Mouse (Mus musculus): ENCODE results near the gene Aco2.

Gene Aco2

DNA sequence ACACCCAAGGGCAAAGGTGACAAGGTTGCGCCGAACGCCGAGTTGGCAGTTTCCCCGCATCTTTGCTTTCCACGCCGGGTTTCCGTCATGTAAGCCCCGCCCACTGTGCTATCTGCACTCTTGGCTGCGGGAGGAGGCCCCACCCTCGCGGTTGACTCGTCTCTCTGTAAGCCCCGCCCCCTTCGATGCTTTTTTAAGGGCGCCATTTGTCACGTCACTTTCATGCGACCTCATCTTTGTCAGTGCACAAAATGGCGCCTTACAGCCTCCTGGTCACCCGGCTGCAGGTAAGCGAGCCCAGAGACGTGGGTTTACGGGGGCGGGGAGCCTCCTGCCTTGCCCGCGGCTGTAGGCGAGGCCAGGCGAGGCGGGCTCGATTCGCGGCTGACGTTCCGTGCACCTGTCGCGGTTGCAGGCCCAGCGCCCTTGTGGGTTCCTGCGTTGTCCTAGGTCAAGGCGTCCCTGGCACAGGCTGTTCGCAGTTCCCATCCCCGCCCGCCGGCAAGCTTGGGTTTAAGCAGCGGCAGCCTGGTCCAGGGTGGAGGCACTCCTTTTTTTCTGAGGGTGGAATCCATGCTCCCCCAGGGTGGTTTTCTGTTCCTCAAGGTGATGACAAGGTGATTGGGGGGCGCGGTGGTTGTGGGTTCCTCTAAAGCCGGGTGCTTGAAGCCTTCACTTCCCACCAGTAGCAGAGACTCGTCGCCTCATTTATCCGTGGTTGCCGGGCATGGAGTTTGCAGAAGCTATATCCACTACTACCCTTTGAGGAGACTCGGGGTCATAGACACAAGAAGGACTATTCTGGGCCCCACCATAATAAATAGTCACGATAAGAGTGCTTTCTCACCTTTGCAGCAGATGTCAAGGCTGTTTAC lies at the start of gene Aco2:
Gene Aco2 (plus strand): TSS at position 48 of the 875 bp plus-strand sequence.
- DNase-seq (ENCODE audit: low spot score): peak; percentile 100

GRCm38 (mm10) chr15:81822631-81823030 lies 49.5 kb upstream of the Aco2 start:
- no peak for DNase-seq (ENCODE audit: low spot score)

DNA sequence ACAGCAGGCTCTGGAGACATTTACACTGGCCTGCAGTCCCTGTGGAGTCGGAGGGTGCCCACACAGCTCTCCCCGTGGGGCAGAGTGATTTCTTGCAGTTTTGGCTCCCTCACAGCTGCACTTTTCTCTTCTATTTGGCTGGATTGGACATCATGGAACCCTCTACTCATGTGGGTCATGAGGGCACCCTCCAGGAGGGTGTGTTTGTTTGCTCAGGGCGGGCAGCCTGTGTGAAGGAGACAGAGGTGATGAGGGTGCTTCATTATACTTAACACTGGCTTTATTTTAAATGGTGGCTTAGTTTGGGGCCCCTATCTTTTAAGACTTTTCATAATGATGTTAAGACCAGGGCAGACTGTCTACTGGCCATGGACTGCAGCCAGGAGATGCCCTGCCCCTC lies 47.3 kb upstream of the Aco2 start:
- no peak for DNase-seq (ENCODE audit: low spot score)

- DNase-seq (ENCODE audit: low spot score): no peak
These were observed 43.5 kb upstream of the Aco2 start for GRCm38 (mm10) chr15:81828426-81829207.

DNA sequence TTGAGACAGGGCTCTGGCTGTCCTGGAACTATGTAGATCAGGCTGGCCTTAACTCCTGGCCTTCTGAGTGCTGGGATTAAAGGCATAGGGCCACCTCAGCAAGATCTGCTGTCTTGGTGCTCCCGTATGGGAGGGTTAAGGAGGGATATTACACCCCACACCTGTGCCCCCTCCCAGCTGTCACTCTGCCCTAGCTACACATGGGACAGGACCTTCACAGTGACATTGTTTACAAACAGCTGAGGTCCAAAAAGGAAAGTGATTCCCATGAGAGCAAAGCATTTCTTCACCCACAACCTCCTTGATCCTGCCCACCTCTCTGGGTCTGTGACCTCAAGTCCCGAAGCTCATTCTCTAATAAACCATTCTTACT lies 42.9 kb upstream of the Aco2 start:
- no peak for DNase-seq (ENCODE audit: low spot score)

DNA sequence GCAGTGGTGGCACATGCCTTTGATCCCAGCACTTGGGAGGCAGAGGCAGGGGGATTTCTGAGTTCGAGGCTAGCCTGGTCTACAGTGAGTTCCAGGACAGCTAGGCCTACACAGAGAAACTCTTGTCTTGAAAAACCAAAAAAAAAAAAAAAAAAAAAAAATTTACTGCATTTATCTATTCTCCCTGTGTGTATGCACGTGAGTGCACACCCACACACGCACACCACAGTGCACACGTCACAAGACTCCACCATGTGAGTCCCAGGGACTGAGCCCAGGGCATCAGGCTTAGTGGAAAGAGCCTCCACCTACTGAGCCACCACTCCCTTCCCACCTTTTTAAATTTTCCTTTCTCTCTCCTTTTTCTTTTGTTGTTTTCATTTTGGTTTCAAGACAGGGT lies 41.6 kb upstream of the Aco2 start:
- DNase-seq (ENCODE audit: low spot score): no peak

DNA sequence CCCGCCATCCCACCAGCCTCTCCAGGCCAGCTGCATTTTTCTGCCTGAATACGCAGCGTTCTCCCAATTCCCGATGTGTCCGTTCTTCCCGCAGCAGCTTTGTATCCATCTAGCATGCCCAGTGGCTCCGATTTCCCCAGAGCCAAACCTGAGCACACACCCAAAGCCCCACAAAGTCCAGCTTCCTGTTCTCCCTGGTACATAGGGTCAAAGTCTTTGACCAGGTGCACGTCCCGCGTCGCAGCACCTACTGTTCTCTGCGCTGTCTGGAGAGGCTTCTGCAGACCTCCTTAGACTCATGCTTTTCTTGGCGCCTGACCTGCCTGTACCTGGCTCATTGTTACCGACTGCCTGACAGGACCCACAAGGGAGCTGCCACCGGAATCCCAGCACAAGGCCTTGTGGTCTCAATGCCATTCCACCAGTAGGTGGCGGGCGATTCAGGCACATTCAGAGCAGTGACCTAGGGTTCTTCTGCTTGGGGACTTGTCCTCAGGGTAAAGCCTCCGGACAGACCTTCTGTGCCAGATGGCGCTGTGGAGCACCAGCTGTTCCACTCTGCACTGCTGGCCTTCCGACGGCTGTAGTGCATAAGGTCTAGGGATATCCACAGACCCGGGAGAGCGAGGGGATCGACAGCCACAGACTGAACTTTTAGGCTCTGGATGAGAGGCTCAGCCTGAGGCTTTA lies 40.8 kb upstream of the Aco2 start:
- peak; percentile 87 for DNase-seq (ENCODE audit: low spot score)

DNA sequence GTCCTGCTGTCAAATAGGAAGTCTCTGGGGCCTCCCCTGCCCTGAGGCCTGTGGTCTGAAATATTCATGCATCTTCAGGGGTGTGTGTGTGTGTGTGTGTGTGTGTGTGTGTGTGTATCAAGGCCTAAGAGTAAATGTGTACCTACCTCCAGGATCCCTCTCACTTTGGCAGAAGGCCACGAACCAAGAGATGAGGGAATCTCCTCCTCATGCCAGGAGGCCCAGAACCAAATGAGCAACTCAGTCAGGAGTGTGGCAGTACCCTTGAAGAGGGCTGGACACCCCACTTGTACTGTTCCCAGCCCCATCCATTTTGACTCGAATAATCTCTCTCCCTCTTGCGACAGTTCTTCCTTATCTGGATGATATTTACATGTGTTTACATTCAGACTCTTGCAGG lies 39.9 kb upstream of the Aco2 start:
- DNase-seq (ENCODE audit: low spot score): no peak

DNA sequence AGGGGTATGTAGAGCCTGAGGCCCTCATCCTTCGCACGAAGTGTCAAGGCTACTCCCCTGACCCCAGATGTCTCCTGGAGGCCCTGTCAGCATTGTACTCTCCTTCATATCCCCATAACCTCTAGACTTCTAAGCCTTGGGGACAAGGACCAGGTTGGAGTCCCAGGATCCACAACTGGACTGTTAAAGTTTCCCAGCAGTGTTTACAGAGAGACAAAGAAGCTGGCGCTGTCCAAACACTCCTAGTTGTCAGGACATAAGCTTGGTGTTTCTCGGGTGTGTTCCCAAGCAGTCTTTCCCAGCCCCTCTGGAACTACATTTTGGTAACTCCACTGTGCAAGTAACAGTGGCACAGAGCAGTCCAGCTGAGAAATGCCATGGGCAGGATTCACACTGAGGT lies 38.6 kb upstream of the Aco2 start:
- DNase-seq (ENCODE audit: low spot score): no peak

DNA sequence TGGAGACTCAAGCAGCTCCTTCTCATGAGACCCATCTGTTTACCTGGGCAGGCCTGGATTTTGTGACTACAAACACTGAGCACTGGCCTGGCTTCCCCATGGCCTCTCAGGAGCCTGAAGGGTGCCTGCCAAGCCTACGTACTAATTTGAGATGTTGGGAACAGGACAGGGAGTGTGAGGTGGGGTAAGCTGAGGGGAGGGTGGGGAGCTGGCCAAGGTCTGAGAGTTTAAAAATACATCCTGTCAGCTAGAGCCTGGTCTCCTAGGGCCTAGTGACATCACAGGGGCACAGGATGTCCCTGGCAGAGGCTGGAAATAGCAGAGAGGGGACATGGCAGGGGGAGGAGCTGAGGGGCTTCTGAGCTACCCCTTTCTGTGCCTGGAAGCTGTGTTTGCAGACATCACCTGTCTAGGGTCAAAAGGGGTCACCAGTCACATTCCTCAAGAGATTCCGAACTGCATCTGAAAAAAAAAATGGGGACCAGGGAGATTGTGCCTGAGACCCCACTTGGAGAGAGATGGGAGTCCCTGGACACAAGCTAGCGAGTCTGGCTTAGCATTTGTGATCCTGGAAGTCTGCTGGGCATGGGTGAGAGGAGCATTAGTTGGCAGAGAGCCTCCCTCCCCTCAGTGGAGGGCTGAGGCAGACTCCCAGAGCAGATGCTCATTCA lies 37.8 kb upstream of the Aco2 start:
- DNase-seq (ENCODE audit: low spot score): no peak

DNA sequence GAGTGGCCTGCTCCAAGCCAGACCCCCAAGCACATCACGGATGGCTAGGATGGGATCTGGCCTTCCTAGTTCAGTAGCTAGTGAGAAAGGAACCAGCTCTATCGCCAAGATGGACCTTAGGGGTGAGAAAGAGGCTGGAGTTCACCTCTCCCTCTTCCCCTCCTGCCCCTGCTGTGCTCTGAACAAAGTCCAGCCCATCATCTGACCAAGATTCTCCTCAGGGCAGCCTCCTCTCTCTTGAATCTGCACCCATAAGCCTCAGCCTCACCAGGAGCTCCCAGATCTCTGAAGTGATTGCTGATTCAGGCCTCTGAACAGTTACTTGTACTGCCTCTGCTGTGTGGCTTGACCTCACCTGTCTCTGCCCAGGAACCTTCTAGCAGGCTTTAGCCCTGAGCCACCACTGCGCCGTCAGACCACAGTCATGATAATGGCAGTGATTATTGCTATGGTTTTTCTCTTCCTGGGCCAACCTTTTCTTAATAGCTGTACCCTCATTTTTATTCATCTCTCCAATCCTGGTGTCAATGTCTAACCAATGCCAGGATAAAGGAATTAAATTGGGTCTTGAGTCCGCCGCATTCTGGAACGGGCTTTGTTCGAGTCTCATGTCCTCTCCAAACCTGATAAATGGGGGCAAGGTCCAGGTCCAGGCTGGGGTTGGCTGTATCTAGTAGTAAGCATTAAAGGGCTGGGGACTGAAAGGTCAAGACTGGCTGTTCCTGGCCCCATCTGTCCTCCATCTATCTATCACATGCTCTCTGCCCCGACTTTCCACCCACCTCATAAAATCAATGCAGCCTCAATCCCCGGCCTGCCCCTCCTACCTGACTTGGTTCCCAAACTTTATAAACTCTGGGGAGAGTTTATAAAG lies 36.9 kb upstream of the Aco2 start:
- DNase-seq (ENCODE audit: low spot score): no peak

DNA sequence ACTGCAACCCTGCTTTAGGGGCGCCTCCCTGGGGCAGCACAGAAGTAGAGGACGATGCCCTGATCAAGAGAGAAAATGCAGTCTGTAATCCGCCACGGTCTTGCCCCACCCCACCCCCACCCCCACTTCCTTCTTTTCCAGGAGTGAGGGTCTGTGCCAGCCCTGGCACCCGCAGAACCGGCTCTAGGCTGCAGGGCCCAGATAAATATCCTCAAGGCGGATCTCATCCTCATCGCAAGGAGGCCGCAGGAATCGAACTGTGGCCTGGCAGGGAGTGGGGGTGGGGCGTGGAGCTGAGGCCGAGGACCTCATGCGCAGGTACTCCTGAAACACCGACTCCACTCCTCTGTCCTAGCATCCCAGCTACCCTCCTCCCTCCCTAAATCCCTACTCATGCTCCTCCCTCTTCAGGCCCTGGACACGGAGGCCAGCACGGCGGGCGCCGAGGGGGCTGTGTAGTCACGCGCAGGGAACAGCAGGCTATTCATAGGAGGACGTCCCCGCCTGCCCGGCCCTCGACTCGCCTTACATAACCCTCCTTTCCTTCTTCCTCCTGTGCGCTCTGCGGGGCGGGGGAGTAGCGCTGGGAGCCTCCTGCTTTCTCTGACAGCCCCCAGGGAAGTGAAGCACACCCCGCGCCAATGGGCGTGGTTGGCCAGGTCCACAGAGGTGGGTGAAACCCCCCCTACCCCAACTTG lies 35.8 kb upstream of the Aco2 start:
- no peak for DNase-seq (ENCODE audit: low spot score)

GRCm38 (mm10) chr15:81836966-81837920 lies 34.9 kb upstream of the Aco2 start:
- DNase-seq (ENCODE audit: low spot score): no peak

GRCm38 (mm10) chr15:81838554-81839235 lies 33.4 kb upstream of the Aco2 start:
- DNase-seq (ENCODE audit: low spot score): no peak

GRCm38 (mm10) chr15:81839634-81840033 lies 32.5 kb upstream of the Aco2 start:
- no peak for DNase-seq (ENCODE audit: low spot score)

- no peak for DNase-seq (ENCODE audit: low spot score)
These were observed 31.8 kb upstream of the Aco2 start for GRCm38 (mm10) chr15:81840306-81840705.

- DNase-seq (ENCODE audit: low spot score): no peak
These were observed 29.8 kb upstream of the Aco2 start for GRCm38 (mm10) chr15:81842275-81842674.

GRCm38 (mm10) chr15:81845033-81845625 lies 27.0 kb upstream of the Aco2 start:
- no peak for DNase-seq (ENCODE audit: low spot score)
